Mouse (Mus musculus): ENCODE results near the gene Pacs2.

- TF ChIP-seq CTCF (IDR thresholded peaks at IDR 0.05; ENCODE audit: extremely low read depth, insufficient read length, insufficient replicate concordance, low read depth, low read length) (no peak), POLR2A (IDR thresholded peaks at IDR 0.05; ENCODE audit: low read depth, low read length) (no peak)
Observed at GRCm38 (mm10) chr12:113044916-113045677, 30.8 kb downstream of the Pacs2 start.
